Mouse (Mus musculus): Measurements from ENCODE around the gene BC025920. TPM values are rescaled to one million over a fixed set of nuclear protein-coding genes. Genes with fewer than 3 reads are reported as not detected.

The BC025920 gene
- polyA plus RNA-seq, 1 experiment, result 0.58 TPM

GRCm38 (mm10) chr10:81591846-81592245 lies 14.2 kb upstream of the BC025920 start:
- Histone ChIP-seq H3K27me3 (ENCODE audit: control insufficient read depth, insufficient read depth, low read length) (no peaks in the 10 kb centered on the region), H3K4me1 (ENCODE audit: control insufficient read depth, insufficient read depth, insufficient read length, low read length) (peaks cover 4% of the 10 kb centered on the region; the same call in 1 of the 2 replicates), H3K27ac (ENCODE audit: insufficient read depth, low read depth, low read length) (no peak overlapping the region), H3K36me3 (ENCODE audit: control insufficient read depth, insufficient read depth, low read length) (no peaks in the 10 kb centered on the region), H3K4me3 (ENCODE audit: low read depth, low read length) (no peak overlapping the region)
- 39% methylated on average over 9 of the region's 9 CpGs for WGBS
- TF ChIP-seq POLR2A (IDR thresholded peaks at IDR 0.05; ENCODE audit: low read depth, low read length) (no peak), CTCF (IDR thresholded peaks at IDR 0.05; ENCODE audit: extremely low read depth, insufficient read length, insufficient replicate concordance, low read depth, low read length) (no peak)

- Histone ChIP-seq H3K4me3 (ENCODE audit: low read depth, low read length) (no peak overlapping the region), H3K36me3 (ENCODE audit: control insufficient read depth, insufficient read depth, low read length) (no peaks in the 10 kb centered on the region), H3K27ac (ENCODE audit: insufficient read depth, low read depth, low read length) (no peak overlapping the region), H3K27me3 (ENCODE audit: control insufficient read depth, insufficient read depth, low read length) (no peaks in the 10 kb centered on the region), H3K4me1 (ENCODE audit: control insufficient read depth, insufficient read depth, insufficient read length, low read length) (peaks cover 8% of the 10 kb centered on the region; the same call in 1 of the 2 replicates)
- TF ChIP-seq CTCF (IDR thresholded peaks at IDR 0.05; ENCODE audit: extremely low read depth, insufficient read length, insufficient replicate concordance, low read depth, low read length) (no peak), POLR2A (IDR thresholded peaks at IDR 0.05; ENCODE audit: low read depth, low read length) (no peak)
- WGBS, result 75% methylated on average over 7 of the region's 7 CpGs
Observed at GRCm38 (mm10) chr10:81592631-81593030, 13.4 kb upstream of the BC025920 start.

DNA sequence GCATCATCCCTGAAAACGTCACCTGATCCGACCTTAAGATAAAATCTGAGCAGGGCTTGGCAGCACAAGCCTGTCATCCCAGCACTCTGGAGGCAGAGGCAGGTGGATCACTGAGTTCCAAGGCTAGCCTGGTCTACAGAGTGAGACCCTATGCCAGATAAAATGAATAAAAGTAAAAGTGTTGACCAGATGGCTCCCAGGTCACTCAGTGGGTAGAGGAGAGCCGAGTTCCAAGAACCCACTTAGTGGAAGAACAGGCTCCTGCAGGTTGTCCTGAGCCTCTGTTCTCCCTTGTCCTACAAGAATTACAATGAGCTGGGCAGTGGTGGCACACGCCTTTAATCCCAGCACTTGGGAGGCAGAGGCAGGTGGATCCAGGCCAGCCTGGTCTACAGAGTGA lies 12.8 kb upstream of the BC025920 start:
- WGBS, result 65% methylated on average over 4 of the region's 4 CpGs
- H3K27me3 ChIP-seq (ENCODE audit: control insufficient read depth, insufficient read depth, low read length), result no peaks in the 10 kb centered on the region
- no peak overlapping the region for H3K27ac ChIP-seq (ENCODE audit: insufficient read depth, low read depth, low read length)

DNA sequence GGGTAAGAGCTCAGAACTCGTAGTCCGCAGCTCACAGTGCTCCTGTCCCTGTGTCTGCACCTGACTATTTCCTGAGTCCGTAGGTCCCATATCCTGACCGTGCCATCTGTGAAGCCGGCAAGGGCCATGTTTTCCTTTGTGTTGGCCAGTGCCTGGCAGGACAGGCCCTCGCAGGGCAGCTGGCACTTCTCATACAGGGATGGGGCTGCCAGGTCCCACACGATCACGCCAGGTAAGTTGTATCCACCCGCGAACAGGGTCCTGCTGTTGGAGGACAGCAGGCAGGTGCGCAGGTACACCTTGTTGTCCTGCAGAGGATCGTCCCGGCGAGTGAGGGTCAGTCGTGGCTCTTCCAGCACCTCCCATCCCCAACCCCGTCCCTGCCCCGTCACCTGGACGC lies 12.1 kb upstream of the BC025920 start:
- 67% methylated on average over 18 of the region's 18 CpGs for WGBS
- Histone ChIP-seq H3K4me3 (ENCODE audit: low read depth, low read length) (no peak overlapping the region), H3K27ac (ENCODE audit: insufficient read depth, low read depth, low read length) (no peak overlapping the region), H3K27me3 (ENCODE audit: control insufficient read depth, insufficient read depth, low read length) (no peaks in the 10 kb centered on the region), H3K36me3 (ENCODE audit: control insufficient read depth, insufficient read depth, low read length) (no peaks in the 10 kb centered on the region), H3K4me1 (ENCODE audit: control insufficient read depth, insufficient read depth, insufficient read length, low read length) (peaks cover 8% of the 10 kb centered on the region)
- TF ChIP-seq CTCF (IDR thresholded peaks at IDR 0.05; ENCODE audit: extremely low read depth, insufficient read length, insufficient replicate concordance, low read depth, low read length) (no peak), POLR2A (IDR thresholded peaks at IDR 0.05; ENCODE audit: low read depth, low read length) (no peak)

More for the DNA sequence above, 12.8 kb upstream of the BC025920 start:
- peaks cover 8% of the 10 kb centered on the region; the same call in 1 of the 2 replicates for H3K4me1 ChIP-seq (ENCODE audit: control insufficient read depth, insufficient read depth, insufficient read length, low read length)
- TF ChIP-seq CTCF (IDR thresholded peaks at IDR 0.05; ENCODE audit: extremely low read depth, insufficient read length, insufficient replicate concordance, low read depth, low read length) (no peak), POLR2A (IDR thresholded peaks at IDR 0.05; ENCODE audit: low read depth, low read length) (no peak)
- H3K4me3 ChIP-seq (ENCODE audit: low read depth, low read length), result no peak overlapping the region
- no peaks in the 10 kb centered on the region for H3K36me3 ChIP-seq (ENCODE audit: control insufficient read depth, insufficient read depth, low read length)

DNA sequence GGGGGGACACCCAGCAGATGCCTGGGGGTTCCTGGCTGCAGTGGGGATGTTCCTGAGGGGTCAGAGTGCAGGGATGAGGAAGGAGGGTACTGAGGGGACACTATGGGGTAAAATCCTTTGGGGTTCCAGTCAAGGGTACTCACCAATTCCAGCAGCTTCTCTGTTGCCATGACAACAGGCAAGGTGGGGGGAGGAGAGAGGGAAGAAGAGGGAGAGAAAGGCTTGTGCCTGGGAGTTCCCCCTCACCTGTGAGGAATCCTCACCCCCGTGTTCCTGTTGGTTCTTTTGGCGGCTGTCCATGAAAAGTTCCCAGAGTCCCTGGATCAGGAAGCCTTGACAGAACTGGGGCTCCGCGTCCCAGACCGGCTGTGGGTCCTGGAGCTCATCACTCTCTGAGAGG lies 10.5 kb upstream of the BC025920 start:
- 49% methylated on average over 5 of the region's 5 CpGs for WGBS
- Histone ChIP-seq H3K36me3 (ENCODE audit: control insufficient read depth, insufficient read depth, low read length) (no peaks in the 10 kb centered on the region), H3K4me3 (ENCODE audit: low read depth, low read length) (no peak overlapping the region), H3K4me1 (ENCODE audit: control insufficient read depth, insufficient read depth, insufficient read length, low read length) (peaks cover 13% of the 10 kb centered on the region), H3K27ac (ENCODE audit: insufficient read depth, low read depth, low read length) (no peak overlapping the region), H3K27me3 (ENCODE audit: control insufficient read depth, insufficient read depth, low read length) (no peaks in the 10 kb centered on the region)
- TF ChIP-seq CTCF (IDR thresholded peaks at IDR 0.05; ENCODE audit: extremely low read depth, insufficient read length, insufficient replicate concordance, low read depth, low read length) (no peak), POLR2A (IDR thresholded peaks at IDR 0.05; ENCODE audit: low read depth, low read length) (no peak)

GRCm38 (mm10) chr10:81596611-81597010 lies 9.5 kb upstream of the BC025920 start:
- Histone ChIP-seq H3K4me3 (ENCODE audit: low read depth, low read length) (peak overlapping the region; percentile 12; the same call in 1 of the 2 replicates), H3K4me1 (ENCODE audit: control insufficient read depth, insufficient read depth, insufficient read length, low read length) (peaks cover 18% of the 10 kb centered on the region), H3K27ac (ENCODE audit: insufficient read depth, low read depth, low read length) (no peak overlapping the region), H3K27me3 (ENCODE audit: control insufficient read depth, insufficient read depth, low read length) (no peaks in the 10 kb centered on the region), H3K36me3 (ENCODE audit: control insufficient read depth, insufficient read depth, low read length) (no peaks in the 10 kb centered on the region)
- WGBS, result 59% methylated on average over 10 of the region's 10 CpGs
- no peak for TF ChIP-seq POLR2A (IDR thresholded peaks at IDR 0.05; ENCODE audit: low read depth, low read length)
- no peak for TF ChIP-seq CTCF (IDR thresholded peaks at IDR 0.05; ENCODE audit: extremely low read depth, insufficient read length, insufficient replicate concordance, low read depth, low read length)

DNA sequence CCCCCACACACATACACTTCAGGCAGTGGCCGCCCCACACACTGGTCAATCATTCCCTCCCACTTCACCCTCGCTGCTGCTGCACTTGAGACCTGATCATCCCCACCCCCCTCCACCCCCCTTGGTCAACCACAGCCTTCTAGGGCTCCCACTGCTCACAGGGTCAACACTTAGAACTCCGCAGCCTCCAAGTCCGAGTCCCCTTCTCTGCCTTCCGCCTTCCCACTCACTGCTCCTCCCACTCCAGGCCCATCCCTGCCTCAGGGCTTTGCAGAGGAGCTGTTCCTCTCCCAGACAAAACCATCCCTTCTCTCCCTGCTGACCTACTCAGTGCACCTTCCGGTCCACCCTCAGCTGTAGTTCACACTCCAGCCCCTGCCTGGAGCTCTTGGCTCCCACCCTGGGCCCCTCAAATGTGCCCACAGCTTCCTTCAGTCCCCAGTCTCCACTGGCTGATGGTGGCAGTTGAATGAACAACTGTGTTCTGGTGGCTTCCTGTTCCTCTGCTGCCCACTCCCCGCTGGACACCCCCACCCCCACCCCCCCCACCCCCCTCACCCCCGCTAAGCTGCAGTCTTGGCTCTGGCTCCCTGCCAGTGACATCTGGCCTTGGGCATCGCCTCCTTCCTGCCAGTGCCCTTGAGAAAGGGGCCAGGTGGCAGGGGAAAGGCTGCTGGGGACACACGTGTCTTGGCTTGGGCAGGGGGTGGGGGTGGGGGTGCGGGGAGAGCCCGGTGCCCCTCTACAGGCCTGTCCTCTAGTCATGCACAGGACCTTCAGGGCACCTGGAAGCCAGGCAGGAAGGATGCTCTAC lies 8.7 kb upstream of the BC025920 start:
- WGBS, result 19% methylated on average over 12 of the region's 12 CpGs
- TF ChIP-seq CTCF (IDR thresholded peaks at IDR 0.05; ENCODE audit: extremely low read depth, insufficient read length, insufficient replicate concordance, low read depth, low read length) (no peak), POLR2A (IDR thresholded peaks at IDR 0.05; ENCODE audit: low read depth, low read length) (no peak)
- peak overlapping the region; percentile 32 for H3K4me3 ChIP-seq (ENCODE audit: low read depth, low read length)
- H3K4me1 ChIP-seq (ENCODE audit: control insufficient read depth, insufficient read depth, insufficient read length, low read length), result peaks cover 18% of the 10 kb centered on the region
- H3K27ac ChIP-seq (ENCODE audit: insufficient read depth, low read depth, low read length), result no peak overlapping the region
- H3K27me3 ChIP-seq (ENCODE audit: control insufficient read depth, insufficient read depth, low read length), result no peaks in the 10 kb centered on the region
- H3K36me3 ChIP-seq (ENCODE audit: control insufficient read depth, insufficient read depth, low read length), result no peaks in the 10 kb centered on the region
